Mouse (Mus musculus): ENCODE measurements at regions not wholly inside any gene's neighbourhood (a gene's known extent, or its start where the extent isn't known, plus 50 kb on each side); places are given as distances from the start of the nearest gene placed in this dataset.
A peak's percentile ranks its signal among the peaks of the same experiment; 100 is the strongest.

DNA sequence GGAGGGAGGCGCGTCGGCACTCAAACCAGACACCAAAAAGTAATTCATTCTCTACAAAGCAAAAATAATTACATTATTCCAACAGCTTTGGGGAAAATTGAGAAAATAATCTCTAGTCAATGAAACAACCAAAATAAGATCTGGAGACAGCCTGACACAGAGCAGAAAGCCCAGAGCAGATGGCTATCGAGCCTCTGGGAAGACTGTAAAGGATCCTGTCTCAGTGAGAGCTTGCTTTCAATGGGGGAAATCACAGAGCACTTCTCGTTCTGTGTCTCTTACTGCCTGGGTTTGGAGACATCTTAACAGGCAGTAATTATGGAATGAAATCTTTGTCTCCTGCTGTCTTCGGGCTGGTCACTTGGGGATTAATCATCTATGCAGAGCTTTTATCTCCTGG, 226.7 kb upstream of the F930015N05Rik start:
- no peak for DNase-seq

GRCm38 (mm10) chr11:64667010-64667409, 230.6 kb upstream of the F930015N05Rik start:
- no peak for DNase-seq

DNA sequence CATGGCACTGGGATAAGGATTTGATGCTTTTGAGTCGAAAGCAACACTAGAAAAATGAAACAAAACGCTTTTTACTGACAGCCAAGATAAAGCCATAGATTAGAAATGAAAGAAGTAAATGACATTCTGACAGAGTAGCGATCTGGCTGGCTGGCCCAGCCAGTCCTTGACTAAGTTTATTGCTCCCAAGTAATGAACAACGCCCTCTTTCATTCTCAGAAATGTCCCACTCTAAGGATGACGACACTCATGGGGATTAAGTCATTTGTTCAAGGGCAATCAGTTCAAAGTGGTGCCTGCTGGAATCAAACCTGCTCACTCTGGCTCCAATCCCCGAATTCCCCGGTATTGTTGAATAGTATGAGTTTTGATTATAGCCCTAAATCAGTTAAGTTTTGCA, 231.1 kb upstream of the F930015N05Rik start:
- DNase-seq, result no peak

DNA sequence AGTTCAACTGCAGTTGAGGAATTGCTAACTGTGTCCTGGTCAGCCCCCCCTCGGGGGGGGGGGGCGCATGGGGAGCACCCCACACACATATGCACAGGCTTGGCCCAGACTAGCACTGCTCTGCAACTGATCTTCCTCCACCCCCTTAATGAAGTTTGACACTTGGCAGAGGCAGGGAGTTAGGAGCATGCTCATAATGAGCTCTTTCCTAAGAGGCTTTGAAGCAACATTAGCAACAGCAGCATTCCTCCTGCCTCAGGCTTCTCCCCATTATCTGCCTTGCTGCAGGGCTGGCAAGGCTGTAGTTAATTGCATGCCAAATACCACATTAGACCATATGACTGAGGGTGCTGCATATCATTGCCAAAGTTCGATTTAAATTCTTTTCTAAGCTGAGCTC, 235.4 kb upstream of the F930015N05Rik start:
- no peak for DNase-seq

DNA sequence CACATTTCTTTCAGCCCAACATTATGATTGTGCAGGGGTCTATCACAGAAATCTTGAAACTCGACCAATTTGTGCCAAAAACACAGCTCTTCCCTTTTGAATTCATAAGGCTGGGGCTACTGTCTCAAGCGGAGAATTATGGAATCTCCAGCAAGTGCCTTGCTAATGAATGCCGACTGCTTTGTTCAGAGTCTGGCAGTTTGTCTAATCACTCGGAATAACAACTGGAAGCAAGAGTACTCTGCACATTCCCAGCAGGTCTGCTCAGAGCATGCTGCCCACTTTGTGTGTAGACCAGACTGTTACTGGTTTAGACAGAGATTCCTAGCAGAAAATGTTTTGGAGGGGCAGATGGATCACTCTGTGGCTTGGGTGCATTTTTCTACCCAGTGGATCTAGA, 237.1 kb upstream of the F930015N05Rik start:
- DNase-seq, result no peak

DNA sequence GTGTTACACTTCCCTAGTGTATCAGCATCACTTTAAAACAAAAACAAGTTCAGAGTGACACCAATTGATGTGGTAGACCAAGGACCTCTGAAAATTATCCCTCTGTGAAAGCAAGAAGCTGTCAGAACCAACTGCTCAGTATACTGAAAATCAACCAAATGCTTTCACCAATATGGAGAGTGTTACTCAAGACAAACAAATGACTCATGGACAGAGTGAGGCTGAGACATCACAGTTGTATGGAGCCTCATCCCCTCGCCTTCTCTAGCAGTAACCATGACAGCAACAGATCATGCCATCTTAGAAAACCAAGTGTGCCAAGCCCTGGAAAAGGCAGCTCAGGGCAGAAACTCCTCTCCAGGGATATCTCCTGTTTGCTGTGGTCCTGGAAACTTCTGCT, 267.3 kb upstream of the F930015N05Rik start:
- peak in 1 of 2 experiments; percentile 9 for DNase-seq

DNA sequence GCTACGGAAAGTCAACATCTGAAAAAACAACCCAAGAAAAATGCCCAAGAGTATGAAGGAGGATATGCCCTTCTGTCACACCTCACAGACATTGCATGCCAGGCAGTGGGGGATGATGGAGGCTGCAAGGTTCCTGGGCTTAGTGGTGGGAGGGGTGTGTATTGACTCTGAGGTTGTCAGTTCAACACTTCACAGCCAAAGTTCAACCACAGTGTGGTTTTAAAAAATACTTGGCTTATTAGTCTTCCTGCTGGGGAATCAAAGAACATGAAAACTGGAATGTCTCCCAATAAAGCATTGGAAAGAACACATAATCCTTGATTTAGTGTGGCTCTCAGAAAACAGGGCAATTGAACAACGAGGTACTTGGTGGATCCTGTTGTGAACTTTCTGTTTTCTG, 267.0 kb upstream of the Elac2 start:
- DNase-seq, result peak in 1 of 2 experiments; percentile 5

DNA sequence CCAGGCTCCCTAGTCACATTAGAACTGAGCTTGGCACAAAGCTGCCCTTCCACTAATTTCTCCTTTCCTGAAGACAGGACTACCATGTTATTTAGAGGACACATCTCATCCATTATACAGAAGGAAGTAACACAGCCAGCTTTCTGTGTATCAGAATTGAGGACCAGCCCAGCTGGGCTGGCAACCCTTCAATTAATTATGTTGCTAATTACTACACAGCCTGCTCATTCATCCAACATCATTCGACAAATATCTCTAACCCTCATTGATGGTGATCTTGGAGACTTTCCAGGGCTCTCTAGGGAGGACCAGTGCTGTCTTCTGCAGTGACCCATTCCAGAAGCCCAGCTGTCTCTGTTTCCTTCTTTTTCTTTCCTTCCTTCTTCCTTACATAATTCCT, 263.7 kb upstream of the Elac2 start:
- no peak for DNase-seq

DNA sequence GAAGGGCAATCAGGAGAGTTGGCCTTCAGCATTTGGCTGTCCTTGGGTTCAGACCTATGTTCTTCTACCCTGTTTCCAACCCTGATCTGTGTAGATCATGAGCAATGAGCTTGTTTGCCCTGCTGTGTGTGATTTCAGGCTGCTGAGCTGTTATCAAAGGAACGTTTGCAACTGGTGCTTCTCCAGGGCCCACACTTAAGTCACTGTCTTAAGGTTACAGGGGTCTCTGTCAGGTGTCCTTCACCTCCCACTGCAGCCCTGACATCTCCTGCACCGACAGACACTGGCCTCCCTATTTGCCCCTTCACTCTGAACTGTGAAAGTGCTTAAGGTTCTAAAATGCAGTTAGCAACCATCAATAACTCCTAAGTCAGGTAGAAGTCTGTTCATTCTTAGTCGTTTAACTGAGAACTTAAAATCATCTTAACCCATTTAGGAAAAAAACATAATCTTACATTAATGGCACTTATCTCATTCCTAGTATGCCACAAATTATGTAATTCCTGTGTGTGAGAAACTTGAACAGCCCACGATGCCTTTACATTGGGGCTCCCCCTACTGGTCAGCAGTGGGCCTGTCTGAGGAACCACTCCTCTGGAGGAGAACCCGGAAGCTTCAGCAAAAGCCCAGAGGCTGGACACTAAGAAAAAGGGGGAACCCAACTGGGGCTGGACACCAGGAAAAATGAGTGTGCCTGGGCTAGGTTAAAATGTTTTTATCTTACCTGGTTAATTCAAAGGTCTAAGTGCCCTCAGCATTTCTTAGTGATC, 260.3 kb upstream of the Elac2 start:
- peak; percentile 72 to 80 for DNase-seq

DNA sequence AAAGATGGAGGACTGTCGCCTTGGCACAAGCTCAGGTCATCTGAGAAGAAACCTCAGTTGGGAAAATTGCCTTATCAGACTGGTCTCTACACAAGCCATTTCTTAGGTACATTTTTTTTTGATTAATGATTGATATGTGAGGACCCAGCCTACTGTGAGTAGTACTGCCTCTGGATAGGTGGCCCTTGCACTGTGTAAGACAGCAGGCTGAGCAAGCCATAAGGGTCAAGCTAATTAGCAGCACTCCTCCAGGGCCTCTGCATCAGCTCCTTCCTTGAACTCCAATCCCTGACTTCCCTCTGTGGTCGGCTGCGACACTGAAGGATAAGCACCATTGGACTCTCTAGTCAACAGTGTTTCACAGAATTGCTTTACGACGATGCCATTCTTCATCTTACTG, 252.6 kb upstream of the Elac2 start:
- DNase-seq, result no peak

DNA sequence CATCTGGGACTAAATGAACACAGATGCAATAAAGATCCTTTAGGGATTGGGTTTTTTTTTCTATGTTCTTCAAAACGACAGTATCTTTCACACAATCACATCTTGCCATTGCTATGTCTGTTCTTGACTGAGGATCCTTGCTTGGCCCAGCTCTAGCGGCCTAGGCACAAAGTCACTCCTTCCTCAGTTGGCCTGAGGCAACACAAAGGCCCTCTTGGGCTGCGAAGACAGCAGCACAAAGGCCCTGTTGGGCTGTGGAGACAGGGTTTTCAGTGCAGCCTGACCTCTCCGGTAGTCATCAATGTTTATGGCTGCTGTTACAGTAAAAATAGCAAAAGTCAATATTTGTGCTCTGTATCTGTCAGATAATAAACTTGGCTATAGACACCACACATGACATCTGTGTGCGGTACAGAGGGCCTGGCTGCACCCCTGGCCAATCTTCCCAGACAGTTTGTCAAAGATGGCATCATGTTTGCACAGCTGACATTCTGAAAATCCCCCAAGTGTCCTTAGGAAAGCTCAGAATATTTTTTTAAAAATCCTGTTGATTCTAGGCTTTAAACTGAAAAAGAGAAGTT, 250.9 kb upstream of the Elac2 start:
- no peak for DNase-seq

GRCm38 (mm10) chr11:64738948-64739347, 239.9 kb upstream of the Elac2 start:
- DNase-seq, result no peak

GRCm38 (mm10) chr11:64743753-64744152, 235.1 kb upstream of the Elac2 start:
- DNase-seq, result no peak

GRCm38 (mm10) chr11:64746146-64746545, 232.7 kb upstream of the Elac2 start:
- no peak for DNase-seq

- no peak for DNase-seq
Observed at GRCm38 (mm10) chr11:64749976-64750375, 228.9 kb upstream of the Elac2 start.

DNA sequence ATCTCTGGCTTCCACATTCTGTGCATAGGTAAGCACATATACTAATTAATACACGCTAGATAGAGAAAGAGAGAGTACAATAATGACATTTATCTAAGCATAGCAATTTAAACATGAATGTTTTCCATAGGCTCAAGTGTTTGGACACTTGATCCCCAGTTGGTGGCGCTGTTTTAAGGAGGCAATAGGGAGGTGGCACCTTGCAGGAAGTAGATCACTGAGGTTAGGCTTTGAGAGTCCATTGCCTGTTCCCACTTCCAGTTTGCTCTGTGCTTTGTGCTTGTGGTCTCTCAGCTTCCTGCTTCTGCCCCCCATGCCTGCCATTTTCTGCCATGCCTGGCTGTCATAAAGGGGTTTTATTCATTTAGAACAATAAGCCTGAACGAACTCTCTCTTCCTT, 226.5 kb upstream of the Elac2 start:
- no peak for DNase-seq

- DNase-seq, result no peak
Observed at GRCm38 (mm10) chr11:64752816-64753215, 226.0 kb upstream of the Elac2 start.

- no peak for DNase-seq
Observed at GRCm38 (mm10) chr11:64754076-64754475, 224.8 kb upstream of the Elac2 start.

- DNase-seq, result no peak
Observed at GRCm38 (mm10) chr11:64755563-64755962, 223.3 kb upstream of the Elac2 start.

DNA sequence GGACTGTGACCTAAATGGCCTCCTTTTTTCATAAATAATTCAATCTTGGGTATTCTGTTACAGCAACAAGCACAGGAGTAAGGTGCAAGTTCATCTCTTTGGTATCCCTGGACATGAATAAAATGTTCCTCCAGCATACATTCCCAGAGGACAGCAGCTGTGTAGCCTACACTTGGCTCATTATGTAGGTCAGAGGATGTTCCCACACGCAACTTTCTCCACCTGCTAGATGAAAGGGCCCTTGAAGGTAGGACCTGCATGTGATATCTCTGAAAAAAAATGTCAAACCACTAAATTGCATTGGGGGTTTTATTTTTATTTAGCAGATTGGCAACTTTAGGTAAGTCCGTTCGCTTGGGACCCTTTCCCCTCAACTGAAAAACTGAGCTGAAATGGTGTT, 218.2 kb upstream of the Elac2 start:
- no peak for DNase-seq

DNA sequence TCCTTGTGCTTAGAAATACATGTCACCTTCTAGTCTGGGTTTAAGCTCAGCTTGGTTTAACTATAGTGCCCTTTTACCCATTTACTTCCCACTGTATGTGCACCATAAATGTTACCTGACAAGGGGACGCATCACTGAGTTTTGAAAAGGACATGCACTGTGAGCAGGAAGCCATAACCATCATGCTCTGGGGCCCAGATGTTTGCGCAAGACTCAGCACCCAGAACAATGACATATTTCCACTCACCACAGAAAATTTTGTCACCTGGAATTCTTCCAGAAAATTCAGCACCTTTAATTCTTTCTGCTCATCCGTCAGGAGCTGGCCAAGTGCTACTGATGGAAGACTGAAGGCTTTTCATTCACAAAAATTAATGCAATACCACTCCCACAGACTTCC, 216.1 kb upstream of the Elac2 start:
- DNase-seq, result no peak

GRCm38 (mm10) chr11:64764056-64764455, 214.8 kb upstream of the Elac2 start:
- no peak for DNase-seq

GRCm38 (mm10) chr11:64776691-64777090, 202.1 kb upstream of the Elac2 start:
- no peak for DNase-seq

DNA sequence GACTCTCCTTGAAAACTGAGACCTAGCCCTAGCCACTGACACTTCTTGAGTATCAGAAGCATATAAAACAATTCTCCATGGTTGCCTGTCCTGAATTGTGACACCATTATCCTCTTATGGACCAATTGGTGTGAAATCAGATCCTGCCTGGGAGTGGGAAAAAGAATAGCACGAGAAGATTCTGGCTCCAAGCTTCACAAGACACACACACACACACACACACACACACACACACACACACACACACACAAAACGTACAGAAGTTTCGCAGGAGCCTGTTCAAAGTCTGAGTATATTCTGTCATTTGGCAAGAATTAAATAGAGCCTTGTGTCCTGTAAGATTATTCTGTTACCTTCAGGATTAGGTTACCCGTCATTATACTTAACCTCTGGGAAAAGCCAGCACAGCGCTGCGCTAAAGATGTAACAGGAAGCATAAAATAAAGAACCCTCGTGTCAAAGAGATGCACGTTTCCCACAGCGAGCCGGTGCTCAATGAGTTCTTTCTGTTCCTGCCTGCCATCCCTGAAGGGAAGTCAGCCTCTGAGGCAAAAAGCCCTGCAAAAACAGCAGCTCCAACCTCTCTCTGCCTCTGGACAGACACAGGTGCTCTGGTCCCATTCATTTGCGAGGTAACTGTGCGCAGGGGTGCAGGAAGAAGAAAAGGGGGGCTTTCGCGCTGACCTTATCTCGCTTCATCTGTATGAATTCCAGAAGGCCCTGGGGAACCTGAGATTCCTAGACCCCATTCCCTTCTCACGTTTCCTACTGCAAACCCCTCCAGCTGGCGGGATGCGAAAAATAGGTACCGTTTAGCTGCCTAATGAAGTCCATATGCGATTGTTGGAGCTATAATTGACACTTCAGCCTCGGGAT, 178.4 kb upstream of the Elac2 start:
- DNase-seq, result no peak
